Mouse (Mus musculus) heart, postnatal 14 days (tissue): Measurements from ENCODE around the gene Znhit3. TPM values are rescaled to one million over a fixed set of nuclear protein-coding genes. Genes with fewer than 3 reads are reported as not detected.

ENCODE experiments used
- DNase-seq, 2 experiments: peaks; one replicate each; pipeline ENCODE4 v3.0.0; 2021 to 2022
- intact Hi-C: fragments of 180-260 bp; cut with DNase I; formaldehyde crosslinking; loops from one replicate; pipeline ENCODE4 v1.15.1; 2025
- total RNA-seq, 2 experiments: library from RNA; stranded (reverse); gene quantifications; 2 replicates each; pipeline ENCODE4 v1.2.3; 2021

The Znhit3 gene
- total RNA-seq, 2 experiments from 2014 or later = 8.5 to 8.6 TPM

DNA sequence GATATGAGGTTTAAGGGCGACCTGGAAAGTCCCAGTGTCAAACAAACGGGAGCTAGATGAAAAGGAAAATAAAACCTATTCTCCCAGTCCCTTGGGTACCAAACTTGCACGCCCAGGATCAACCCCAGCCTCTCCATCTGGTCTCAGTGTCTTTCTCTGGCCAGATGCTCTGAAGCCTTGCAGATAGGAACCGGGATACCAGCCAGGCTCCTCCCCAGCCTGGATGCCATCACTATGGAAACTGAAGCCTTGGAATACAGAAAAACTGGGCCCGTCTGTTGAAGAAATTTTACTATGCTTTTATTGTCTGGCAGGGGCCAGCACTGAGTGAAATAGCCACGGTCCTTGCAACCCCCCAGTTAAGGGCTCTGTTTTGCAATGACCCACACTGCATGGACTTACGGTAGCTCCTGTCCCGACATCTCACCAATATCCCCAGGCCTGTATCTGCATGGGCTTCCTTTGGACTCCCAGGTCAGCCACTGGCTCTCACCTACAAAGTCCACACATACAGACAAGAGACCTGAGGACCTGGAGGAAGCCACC, 23.4 kb upstream of the Znhit3 start:
- intact Hi-C loops = loop anchor here (5.0 kb wide), 1 partner anchor 38 kb away; no protein-coding TSS in a partner anchor
- DNase-seq = no peak

DNA sequence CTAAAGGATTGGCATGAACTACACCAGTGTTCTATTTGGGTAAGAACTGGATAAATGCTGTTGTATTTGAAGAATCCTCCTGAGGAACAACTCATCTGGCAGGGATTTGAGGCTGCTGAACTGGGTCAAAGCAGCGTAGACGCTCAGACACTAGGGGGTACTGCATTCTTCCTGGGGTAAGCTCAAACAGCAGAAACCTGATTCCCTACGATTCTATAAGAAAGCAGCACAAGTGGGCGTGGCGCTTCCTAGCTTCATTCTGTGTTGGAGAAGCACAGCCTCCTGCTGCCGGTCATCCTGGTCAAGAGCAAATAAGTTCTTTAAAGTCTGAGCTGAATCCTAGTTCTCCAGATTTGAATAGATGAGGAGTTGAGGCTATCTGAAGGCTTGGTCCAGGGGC, 16.1 kb upstream of the Znhit3 start:
- DNase-seq = no peak
- intact Hi-C loops = no loop called here

DNA sequence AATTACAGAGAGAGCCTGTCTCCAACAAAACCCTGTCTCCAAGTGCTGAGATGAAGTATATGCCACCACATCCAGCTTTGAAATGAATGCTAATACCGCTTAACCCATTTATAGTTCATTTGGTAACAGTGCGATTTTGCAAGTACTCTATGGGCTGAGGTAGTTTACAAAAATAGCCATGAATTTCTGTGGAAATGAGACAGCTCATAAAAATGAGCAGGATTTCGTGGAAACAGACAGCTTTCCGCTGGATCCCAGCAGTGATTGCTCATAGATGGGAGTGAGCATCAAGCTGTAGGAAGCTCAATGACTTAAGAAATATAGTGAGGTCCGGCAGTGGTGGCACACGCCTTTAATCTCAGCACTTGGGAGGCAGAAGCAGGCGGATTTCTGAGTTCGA, 4.8 kb upstream of the Znhit3 start:
- DNase-seq = no peak
- intact Hi-C loops = no loop called here

DNA sequence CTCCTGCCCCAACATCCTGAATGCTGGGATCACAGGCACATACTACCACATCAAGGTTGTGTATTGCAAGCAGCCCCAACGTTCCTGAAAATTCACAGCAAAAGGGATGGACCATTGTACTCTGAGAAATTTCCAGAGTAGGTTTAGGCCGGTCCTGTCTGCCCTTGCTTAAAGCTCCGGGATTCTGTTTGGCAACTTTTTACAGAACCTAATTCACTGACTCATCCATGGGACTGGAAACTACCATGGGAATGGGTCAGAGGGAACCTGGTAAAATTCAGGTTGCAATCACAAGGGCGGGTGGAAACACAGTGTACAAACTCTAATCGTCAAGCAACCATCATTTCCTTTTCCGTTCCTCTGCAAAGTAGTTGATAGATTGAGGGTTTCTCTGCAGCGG, 3.8 kb upstream of the Znhit3 start:
- no peak for DNase-seq
- intact Hi-C loops = no loop called here

DNA sequence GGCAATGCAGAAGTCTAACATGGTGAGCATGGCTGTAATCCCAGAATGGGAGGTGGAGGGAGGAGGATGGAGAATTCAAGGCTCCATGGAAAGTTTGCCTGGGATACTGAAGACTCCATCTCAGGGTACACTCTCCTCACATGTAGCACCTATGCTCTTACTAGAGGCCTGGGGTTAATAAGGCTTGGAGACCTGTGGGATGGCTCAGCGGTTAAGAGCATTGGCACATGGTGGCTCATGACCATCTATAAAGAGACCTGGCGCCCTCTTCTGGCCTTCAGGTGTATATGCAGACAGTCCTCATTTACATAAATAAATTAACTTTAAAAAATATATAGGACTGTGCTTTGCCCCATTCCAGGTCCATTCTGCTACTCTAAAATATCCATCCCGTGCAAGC, 3.1 kb upstream of the Znhit3 start:
- intact Hi-C loops = no loop called here
- peak; percentile 17 to 43 for DNase-seq

DNA sequence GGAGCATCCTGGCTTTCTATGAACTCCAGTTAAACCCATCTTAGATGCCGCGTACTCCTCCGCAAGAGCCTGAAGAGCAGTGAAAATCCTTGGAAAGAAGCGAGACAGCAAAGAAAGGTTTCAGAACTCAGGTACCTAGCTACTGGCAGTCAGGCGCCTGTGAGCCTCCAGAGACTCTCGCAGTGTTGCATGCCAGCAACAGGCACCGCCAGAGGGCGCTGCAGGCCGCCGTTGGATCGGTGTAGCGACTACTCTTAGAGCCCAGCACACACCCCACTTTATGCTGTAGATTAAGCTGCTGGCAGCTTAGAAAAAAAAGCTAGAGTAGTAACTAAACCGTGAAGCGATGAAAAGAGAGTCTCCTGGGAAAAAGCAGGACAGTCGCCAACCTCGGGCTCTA, 2.3 kb upstream of the Znhit3 start:
- DNase-seq = peak; percentile 89 to 94
- intact Hi-C loops = loop anchor here (1.0 kb wide), 2 partner anchors 60 to 265 kb away; no protein-coding TSS in a partner anchor

DNA sequence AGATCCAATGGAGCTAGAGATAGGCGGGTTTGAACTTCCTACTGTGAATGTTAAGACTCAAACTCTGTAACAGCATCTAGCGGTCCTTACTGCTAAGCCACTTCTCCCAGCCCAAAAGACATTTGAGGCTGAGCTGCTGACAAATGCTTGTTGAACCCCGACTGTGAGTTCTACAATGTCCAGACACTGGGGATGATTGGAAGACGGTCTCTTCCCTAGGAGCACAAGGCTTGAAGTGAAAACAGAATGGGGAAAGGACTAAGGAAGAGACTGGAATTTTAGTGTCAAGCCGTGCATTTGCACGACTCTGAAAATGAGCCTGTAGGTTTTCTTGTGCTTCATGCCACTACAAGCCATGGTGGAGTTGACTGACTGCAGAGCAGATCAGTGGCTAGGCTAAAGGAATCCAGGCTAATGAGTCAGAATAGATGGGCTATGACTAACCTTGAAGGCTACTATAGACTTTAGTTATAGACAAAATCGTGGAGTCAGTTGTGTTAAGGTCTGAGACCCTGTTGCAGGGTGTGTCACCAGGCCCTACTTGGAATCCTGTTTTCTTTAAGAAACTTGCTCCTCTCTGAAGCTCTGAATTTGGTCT, 636 bp upstream of the Znhit3 start:
- no peak for DNase-seq
- intact Hi-C loops = no loop called here

DNA sequence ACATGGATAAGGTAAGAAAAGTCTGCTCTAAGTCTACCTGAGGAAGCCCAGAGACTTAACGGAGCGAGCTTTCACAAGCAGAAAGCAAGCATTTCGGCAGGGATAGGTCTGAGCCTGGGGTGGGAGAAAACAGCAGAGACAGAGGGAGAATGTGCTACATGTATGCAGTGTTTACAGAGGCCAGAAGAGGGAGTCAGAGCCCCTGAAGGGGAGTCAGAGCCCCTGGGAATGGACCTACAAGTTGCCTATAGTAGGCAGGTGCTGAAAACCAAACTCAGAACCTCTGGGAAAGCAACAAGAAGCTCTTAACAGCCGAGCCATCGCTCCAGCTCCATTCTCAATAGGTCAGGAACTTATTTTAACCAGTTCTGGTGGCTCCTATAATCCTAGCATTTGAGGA, 1.5 kb downstream of the Znhit3 start:
- intact Hi-C loops = no loop called here
- no peak for DNase-seq

DNA sequence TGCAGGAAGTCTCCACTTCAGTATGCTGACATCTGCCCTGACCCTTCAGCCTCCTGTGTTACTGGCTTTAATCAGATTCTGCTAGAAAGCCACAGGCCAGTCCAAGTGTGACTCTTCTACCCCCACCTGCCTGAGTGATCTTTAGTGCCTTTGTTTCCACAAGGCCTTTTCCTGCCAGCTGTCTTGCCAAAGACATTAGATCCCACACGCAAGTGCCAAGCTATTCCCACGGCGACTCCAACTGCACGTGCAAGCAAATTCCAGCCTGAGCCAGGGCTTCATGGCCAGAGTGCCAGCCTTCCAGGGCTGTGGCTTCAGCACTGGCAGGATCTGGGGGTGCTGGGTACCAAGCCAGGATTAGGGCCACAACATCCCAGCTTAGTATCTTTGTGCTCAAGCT, 5.8 kb downstream of the Znhit3 start:
- intact Hi-C loops = no loop called here

DNA sequence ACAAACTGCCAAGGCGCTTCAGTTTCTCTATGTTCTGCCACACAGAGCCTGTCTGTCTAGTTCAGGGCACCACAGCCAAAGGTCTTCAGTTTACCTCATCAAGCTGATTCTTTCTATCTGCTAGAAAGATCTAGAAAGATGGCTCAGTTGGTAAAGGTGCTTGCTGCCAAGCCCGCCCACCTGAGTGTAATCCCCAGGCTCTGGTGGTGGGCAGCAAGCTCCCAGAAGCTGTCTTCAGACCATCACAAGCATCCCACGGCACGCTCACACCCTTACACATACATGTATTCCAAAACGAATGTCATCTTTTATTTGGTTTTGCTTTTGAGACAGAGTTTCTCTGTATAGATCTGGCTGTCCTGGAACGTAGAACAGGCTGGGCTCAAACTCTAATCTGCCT, 7.7 kb downstream of the Znhit3 start:
- intact Hi-C loops = no loop called here
- no peak for DNase-seq

More for the DNA sequence above, 5.8 kb downstream of the Znhit3 start:
- DNase-seq = no peak

DNA sequence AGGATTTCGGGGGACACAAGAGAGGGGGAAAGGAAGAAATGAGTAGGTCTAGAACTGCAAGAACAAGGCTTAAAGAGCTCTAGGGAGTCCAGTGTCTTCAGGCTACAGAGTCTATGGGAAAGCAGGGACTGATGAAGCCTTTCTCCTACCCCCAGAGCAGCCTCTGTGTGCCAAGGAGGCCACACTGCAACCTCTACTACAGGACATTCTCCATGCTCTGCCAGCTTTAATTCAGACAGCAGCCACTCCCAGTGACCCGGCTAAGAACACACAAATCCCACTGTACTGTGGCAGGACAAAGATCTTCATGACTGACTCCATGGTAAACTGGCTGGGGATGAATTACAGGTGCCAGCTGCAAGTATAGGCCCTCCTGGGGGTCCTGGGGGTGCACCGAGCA, 9.1 kb downstream of the Znhit3 start:
- intact Hi-C loops = no loop called here
- DNase-seq = no peak

DNA sequence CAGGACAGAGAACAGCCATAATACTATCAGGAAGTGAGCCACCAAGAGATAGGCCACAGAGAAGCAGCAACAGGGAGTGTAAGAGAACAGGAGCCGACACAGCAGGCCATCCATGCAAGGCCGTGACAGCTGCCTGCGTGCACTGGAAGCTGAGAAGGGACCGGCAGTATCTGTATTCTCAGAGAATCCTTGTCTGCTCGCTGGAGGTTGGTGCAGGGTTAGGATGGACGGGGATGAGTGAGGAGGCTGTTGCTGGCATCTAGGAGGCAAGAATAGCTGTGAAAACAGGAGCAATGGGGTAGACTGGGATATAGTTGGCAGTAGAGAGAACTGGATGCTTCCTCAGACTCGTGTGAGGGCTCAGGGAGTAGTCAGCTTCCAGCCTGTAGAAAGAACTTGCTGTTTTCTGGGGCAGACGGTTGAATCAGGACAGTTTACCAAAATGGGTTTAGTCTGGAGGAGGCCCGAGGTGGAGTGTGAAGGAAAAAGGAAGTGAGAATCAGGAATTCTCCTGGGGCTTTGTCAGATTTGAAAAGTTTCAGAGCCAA, 11.5 kb downstream of the Znhit3 start:
- intact Hi-C loops = no loop called here
- DNase-seq = no peak

DNA sequence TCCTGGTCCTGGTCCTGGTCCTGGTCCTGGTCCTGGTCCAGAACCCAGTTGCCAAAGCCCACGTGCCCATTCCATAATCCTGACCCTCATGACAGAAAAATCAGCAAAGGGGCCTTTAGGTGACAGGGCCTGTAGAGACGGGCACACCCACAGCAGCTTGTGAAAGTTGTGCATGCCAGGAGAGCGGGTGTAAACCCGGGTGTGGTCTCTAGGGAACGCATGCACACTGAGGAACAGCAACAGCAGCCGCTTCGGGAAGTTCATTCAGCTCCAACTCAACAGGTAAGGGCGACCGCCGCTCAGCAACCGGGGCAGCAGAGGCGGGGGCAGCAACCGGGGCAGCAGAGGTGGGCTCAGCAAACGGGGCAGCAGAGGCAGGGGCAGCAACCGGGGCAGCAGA, 23.1 kb downstream of the Znhit3 start:
- intact Hi-C loops = no loop called here
- DNase-seq = no peak

DNA sequence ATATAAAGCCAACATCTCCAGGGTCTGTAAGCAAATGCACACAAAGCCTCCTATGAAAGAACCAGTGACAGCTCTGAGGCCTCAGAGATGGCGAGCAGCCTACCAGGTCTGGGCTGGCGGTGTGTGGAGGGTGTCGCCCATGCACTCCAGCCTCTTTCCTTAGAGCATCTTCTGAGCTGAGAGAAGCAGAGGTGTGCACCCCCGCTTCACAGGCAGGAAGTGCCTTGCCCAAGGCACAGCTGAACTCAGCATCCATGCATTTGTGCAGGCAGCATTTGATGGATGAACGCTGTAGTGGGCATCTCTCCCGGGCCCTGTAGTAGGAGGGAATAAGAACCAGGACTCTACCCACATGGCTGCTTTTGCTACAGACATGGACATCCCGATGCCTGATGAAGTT, 24.5 kb downstream of the Znhit3 start:
- intact Hi-C loops = no loop called here
- no peak for DNase-seq

DNA sequence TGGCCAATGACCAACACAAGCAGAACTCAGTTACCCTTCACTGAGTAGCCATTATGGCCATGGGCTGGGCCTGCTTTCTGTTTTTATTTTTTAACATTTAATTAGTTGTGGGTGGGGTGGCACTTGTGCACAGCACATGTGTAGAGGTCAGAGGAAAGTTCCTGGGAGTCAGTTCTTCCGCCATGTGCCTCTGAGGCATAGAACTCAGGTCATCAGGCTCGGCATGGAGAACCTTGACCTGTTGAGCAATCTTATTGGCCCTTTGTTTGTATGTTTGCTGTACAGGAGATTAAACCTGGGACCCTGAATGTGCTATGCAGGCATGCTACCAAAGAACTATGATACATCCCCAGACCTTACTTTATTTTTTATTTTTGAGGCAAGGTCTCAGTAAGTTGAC, 26.7 kb downstream of the Znhit3 start:
- no peak for DNase-seq
- intact Hi-C loops = no loop called here

DNA sequence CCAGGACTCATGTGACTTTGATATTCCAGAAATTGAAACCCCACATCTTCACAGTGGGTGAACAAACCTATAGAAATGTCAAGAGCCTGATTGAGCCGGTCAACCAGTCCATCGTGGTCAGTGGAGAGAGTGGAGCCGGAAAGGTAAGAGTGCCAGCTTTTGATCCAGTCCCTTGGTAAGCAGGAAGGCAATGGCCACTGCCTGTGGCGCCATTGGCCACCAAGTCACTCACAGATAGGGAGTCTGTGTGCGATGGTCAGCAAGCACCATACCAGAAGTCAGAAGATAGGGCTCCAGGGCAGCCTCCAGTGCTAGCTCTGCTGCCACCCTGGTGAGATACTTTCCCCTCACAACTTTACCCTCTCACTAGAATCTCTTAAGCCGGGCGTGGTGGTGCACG, 28.1 kb downstream of the Znhit3 start:
- intact Hi-C loops = no loop called here
- no peak for DNase-seq

DNA sequence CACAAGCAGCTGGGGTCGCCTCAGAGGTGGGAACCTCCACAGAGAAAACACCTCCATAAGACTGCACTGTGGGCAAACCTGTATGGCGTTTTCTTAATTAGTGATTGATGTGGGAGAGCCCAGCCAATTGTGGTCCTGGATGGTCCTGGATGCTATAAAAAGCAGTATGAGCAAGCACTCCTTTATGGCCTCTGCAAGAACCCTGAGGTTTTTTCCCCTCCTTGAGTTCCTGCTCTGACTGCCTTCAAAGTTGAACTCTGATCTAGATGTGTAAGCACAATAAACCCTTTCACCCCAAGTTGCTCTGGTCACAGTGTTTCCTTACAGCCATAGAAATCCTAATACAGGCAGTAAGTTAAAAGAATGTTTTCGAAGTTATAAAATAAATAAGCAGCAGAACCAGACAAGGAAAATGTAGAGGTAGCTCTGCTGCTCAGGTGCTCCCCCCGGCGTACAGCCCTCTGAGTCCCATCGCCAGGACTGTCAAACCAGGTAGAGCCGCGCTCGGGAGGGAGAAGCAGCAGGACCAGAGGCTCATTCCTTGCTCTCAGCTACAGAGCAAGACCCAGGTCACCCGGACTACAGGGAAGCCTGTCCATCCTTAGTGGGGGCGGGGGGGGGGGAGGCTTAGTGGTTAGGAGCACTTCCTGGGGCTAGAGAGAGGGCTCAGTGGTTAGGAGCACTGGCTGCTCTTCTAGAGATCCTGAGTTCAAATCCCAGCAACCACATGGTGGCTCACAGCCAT, 29.2 kb downstream of the Znhit3 start:
- intact Hi-C loops = no loop called here
- no peak for DNase-seq

DNA sequence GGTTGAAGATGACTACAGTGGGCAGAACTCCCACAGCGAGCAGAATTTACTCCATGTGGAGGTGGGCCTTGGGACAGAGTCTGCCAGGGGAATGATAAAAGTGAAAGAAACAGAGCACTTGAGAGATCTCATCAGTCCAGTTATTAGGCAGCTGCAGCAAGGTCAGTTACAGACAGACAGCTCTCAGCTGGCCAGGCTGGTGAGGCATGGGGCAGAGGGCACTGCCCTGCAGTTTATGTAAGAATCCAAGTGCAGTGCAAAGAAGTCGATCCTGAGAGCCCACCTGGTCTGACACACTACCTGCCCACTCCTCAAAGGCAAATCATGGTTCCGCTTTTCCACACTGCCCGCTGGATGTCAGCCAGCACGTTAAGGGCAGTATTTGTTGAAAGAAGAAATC, 29.9 kb downstream of the Znhit3 start:
- DNase-seq = no peak
- intact Hi-C loops = no loop called here

DNA sequence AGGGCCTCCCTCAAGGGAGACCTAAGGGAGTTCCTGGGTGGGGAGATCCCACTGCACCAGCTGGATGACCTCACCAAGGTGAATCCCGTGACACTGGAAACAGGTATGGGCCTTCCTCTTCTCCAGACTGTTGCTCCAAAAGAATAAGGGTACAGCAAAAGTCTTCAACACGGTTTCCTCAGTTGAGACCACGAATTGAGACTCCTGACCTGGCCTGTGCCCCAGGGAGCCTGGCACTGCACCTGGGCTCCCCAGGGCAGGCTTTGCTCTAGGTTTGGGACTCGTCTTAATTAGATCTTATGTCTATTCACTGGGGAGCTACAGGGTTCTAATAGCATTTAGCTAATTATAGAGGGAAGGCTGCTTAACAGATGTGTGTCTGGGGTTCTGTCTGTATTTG, 30.9 kb downstream of the Znhit3 start:
- intact Hi-C loops = no loop called here

DNA sequence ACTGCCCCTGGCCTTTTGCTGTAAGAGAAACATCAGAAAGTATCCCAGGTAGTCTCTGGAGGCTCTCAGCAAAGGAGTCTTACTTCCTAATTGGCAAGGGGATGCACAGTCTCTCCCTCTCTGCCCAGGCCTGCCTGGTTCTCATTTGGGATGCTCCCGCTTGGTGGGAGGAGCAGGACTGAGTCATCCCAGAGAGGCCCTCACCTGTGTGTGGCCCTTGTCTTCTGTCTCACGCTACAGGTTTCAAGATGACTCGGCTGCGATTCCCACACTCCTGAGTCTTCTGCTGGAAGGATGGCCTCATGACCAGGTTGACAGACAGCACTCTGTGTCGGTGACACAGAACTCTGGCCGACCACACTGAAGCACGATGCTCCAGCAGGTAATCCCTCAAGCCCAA, 33.8 kb downstream of the Znhit3 start:
- DNase-seq = no peak
- intact Hi-C loops = no loop called here

More for the DNA sequence above, 30.9 kb downstream of the Znhit3 start:
- no peak for DNase-seq

DNA sequence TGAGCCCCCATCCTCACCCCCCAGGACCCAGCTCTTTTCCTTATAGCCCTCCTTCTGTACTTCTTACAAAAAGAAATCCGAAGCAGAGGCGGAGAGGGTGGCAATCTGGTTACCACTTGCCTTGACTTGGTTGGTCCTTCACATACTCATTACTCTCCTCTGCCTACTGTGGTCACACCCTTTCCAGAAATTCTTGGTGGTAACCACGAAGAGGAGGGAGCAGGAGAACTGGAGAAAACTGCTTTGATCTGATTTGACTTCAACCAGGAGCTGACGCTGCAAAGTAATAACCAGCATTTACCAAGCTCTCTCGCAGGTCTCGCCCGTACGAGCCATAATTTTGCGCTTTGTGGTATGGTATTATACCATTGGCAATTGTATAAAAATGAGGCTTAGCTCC, 35.2 kb downstream of the Znhit3 start:
- DNase-seq = no peak
- intact Hi-C loops = no loop called here

DNA sequence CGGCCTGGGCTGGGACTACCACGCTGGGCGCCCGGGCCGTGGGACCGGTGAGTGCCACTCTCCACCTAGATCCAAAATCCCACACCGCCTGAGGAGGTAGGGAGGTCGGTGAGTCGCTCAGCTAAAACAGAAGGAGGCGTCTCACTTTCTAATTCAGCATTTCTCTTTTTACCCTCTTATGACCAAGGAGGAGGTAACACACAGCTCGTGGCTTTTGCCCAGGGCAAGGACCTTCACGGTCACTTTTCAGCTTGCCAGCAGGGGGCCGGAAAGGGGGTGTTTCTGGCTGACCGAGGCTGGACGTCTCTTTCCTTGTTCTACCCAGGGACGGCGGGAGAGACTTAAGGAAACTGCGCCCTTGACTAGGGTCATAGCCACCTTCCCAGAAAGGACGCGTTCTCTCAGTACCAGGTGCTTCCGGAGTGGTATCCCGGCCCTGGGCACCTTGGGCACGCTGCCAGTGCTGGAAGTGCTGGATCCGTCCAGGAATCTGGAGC, 35.7 kb downstream of the Znhit3 start:
- DNase-seq = peak; percentile 57 to 67
- intact Hi-C loops = no loop called here
